Mouse (Mus musculus): ENCODE measurements around the gene Ss18l2. TPM values are rescaled to one million over a fixed set of nuclear protein-coding genes. Genes with fewer than 3 reads are reported as not detected.

The Ss18l2 gene
- polyA plus RNA-seq (2012; ENCODE audit: low replicate concordance): 11.0 and 17.7 TPM in 2 replicates

DNA sequence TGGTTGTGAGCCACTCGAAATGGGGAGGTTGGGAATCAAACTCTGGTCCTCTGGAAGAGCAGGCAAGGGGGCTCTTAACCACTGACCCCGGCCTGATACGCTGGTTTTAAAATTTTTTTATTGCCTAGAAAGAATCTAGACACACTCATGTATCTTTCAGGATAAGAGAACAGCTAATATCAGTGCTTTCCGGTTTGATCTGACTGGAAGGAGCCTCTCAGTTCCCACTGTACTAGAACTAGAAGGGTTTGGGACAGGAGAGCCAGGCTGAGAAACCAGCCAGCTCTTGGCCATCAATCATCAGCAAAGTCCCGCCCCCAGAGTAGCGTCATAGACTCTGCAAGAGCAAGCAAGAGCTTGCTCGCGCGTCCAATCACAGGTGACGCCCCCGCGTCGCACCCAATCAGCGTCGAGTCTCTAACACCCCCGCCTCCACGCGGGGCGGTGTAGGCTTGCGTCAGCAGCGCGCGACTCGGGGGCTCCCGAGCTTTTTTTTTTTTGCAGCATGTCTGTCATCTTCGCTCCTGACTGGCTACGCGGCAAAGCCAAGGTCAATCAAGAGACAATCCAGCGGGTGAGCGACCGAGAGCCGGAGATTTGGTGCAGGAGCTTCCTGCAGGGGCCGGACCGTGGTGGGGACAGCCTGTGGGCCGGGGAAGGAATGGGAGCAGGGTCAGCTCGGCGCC is at the start of gene Ss18l2:
TSS of gene Ss18l2 (plus strand) at position 432 of the 686 bp plus-strand sequence.

DNA sequence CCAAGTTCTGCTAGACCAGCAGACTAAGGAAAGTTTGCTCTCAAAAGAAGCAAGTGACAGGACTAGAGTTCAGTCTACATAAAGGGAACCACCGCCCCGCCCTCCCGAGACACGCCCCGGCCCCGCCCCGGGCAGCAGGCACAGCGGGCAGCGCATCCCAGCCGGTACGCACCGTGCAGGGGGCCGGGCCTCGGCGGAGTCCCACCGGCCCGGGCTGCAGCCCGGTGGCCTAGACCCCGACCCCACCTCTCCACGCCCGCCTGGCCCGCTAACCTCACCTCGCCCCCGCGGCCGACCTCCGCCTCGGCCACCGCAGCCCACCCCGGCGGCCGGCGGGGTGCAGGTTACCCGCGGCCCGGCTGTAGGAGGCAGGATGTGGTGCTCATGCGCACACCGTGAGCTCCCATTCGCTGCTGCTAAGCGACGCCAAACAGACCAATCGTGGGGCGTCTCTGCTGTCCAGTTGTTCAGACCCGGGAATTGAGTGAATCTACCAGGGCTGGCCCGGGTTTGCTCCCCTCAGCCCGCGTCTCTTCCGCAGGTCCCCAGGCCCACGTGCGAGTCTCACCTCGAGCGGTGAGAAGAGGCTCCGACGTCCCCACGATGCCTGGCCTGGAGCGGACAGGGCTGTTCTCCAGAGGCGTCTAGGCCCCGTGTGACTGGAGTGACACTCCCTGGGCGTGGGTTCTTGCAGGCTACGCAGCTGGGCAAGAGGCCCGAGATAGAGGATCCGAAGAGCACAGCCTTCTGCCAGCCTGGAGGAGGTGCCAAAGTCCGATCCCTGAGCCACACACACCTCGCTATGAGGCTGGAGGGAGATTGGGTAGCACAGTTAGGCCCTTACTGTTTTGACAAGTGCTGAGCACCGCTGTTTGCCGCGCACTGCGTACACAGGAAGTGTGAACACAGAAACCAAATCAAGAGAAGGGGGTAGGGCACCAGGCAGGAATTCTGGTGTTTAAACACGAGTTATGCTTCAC is 5.2 kb upstream of the Ss18l2 start, which contains the start of gene Sec22c:
TSS of gene Sec22c (minus strand) at position 845 of the 980 bp plus-strand sequence.

DNA sequence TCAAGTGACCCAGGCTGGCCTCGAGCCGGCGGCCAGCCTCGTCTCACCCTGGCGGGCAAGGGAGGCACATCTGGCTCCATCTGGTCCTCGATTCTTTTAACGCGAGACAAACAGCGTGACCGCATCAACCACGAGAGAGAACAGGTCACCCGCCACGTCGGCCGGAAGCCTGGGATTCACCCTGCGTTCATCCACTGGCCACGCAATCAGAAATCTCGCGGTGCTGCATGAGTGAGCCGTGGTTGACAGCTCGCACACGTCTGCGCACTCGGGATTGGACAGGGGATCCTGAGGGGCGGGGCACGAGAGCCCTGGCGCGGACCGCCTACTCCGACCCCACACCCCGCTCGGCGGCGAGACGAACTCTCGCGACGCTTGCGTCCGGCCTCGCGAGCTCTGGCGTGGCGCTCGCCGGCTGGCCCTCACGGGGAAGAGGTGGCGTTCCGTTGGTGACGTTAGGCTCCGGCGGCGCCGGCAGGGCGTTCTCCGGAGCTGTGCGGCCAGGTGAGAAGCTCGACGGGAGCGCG is 8.7 kb downstream of the Ss18l2 start, which contains the start of gene Nktr:
TSS of gene Nktr (plus strand) at position 378 of the 527 bp plus-strand sequence.

DNA sequence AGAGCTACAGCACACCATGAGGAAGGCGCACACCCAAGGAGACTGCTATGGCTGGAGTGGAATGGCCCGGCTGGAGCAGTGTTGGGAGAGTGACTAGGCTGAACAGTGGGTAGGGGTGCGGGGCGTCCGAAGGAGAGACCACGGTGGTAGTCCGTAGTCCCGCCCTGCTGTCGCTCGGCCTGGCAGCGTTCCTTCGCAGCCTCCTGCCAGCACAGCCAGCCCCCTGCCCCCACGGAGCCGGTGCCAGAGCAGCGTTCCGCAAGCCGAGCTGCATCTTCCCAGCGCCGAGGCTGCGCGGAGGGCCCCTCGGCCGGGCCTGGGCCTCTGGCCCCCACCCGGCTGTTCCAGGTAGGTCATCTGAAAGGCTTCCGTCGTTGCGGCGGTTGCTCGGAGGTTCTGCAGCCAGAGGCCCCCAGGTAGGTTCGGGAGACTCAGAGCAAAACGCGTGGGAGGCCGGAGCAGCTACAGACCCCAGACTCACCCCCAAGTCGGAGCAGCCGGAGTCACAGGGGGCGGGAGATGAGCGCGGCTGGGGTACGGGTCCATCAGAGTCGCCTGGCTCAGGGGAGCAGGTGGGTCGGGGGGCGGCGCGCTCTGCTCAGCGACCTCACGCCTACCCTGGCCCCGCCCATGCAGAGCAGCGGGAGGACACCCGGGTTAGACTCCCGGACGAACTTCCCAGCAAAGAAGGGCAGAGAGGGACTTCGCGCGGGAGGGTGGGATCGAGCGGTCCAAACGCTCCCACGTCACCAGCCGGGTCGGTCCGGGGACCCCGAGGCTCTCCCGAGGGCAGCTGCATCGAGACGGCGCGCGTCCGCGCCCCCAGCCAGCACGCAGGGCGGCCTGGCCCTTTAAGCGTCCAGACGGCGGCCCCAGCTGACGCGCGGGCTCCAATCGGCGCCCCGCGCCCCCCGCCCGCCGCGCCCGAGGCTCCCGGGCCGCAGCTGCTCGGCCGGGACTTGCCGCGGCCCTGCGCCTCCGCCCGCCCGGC is 49.3 kb downstream of the Ss18l2 start, which contains the start of gene Zfp651:
TSS of gene Zfp651 (plus strand) at position 240 of the 991 bp plus-strand sequence.

Other genes starting within 250 kb of the Ss18l2 start
- gene Cck, start 214.6 kb upstream of the Ss18l2 start, polyA plus RNA-seq (2012; ENCODE audit: low replicate concordance): not detected in 2 replicates
- gene Lyzl4, start 68.2 kb upstream of the Ss18l2 start, polyA plus RNA-seq (2012; ENCODE audit: low replicate concordance): not detected in 2 replicates
- 0.69 and 1.9 TPM in 2 replicates for gene Vipr1, start 67.6 kb upstream of the Ss18l2 start, polyA plus RNA-seq (2012; ENCODE audit: low replicate concordance)
- gene Sec22c, start 4.8 kb upstream of the Ss18l2 start, polyA plus RNA-seq (2012; ENCODE audit: low replicate concordance): 8.1 and 14.6 TPM in 2 replicates
- gene Nktr, start 8.8 kb downstream of the Ss18l2 start, polyA plus RNA-seq (2012; ENCODE audit: low replicate concordance): 15.2 and 28.9 TPM in 2 replicates
- 0.63 and 2.2 TPM in 2 replicates for gene Zfp651, start 49.0 kb downstream of the Ss18l2 start, polyA plus RNA-seq (2012; ENCODE audit: low replicate concordance)
- gene Klhl40, start 67.3 kb downstream of the Ss18l2 start, polyA plus RNA-seq (2012; ENCODE audit: low replicate concordance): not detected in 2 replicates
- not detected in 2 replicates for gene Hhatl, start 82.2 kb downstream of the Ss18l2 start, polyA plus RNA-seq (2012; ENCODE audit: low replicate concordance)
- gene Ccdc13, start 129.1 kb downstream of the Ss18l2 start, polyA plus RNA-seq (2012; ENCODE audit: low replicate concordance): not detected in 2 replicates
- 17.8 and 26.4 TPM in 2 replicates for gene Higd1a, start 148.0 kb downstream of the Ss18l2 start, polyA plus RNA-seq (2012; ENCODE audit: low replicate concordance)
- gene Ackr2, start 188.0 kb downstream of the Ss18l2 start, polyA plus RNA-seq (2012; ENCODE audit: low replicate concordance): 0.14 and 0.76 TPM in 2 replicates
- 0.26 TPM in 1 of 2 replicates, not detected in the other for gene Cyp8b1, start 206.0 kb downstream of the Ss18l2 start, polyA plus RNA-seq (2012; ENCODE audit: low replicate concordance)
- 0.24 TPM in 1 of 2 replicates, not detected in the other for gene Fam198a, start 240.7 kb downstream of the Ss18l2 start, polyA plus RNA-seq (2012; ENCODE audit: low replicate concordance)

Data from leukemia stem cell, adult 10-12 weeks (primary cell).